Mouse (Mus musculus) testis, adult 2 months (tissue): ENCODE measurements around the gene Map3k10. TPM values are rescaled to one million over a fixed set of nuclear protein-coding genes. Genes with fewer than 3 reads are reported as not detected.

Experiments used
- H3K27ac ChIP-seq: fragments of 200-500 bp; 2 replicates; pipeline ENCODE4 v1.5.1; 2012; ENCODE audit warnings: low read depth, low read length; ENCODE audit not compliant: control insufficient read depth, insufficient read depth
- H3K27me3 ChIP-seq: fragments of 200-500 bp; 2 replicates; pipeline ENCODE4 v1.6.1; 2012; ENCODE audit warnings: mild to moderate bottlenecking, low read length, moderate library complexity; ENCODE audit not compliant: control insufficient read depth, insufficient read depth
- H3K36me3 ChIP-seq: fragments of 200-500 bp; 2 replicates; pipeline ENCODE4 v1.6.1; 2012; ENCODE audit warnings: mild to moderate bottlenecking, low read length; ENCODE audit not compliant: control insufficient read depth, insufficient read depth
- H3K4me1 ChIP-seq: fragments of 200-500 bp; 2 replicates; pipeline ENCODE4 v1.6.1; 2012; ENCODE audit warnings: low read length; ENCODE audit not compliant: control insufficient read depth, insufficient read depth
- H3K4me3 ChIP-seq: fragments of 200-500 bp; 2 replicates; pipeline ENCODE4 v1.5.1; 2012; ENCODE audit warnings: low read depth, mild to moderate bottlenecking, low read length, moderate library complexity, mixed read lengths; ENCODE audit not compliant: control insufficient read depth
- CTCF ChIP-seq: fragments of 200-500 bp; IDR thresholded peaks from 2 replicates; pipeline ENCODE4 v1.5.1; 2012; ENCODE audit warnings: low read depth, mild to moderate bottlenecking, inconsistent platforms, low read length, moderate library complexity; ENCODE audit not compliant: control insufficient read depth, insufficient read depth, insufficient replicate concordance
- POLR2A ChIP-seq: fragments of 200-500 bp; IDR thresholded peaks from 2 replicates; pipeline ENCODE4 v1.6.1; 2012; ENCODE audit warnings: low read depth, mild to moderate bottlenecking, inconsistent platforms, low read length, moderate library complexity; ENCODE audit not compliant: control insufficient read depth
- polyA plus RNA-seq: library from polyadenylated mRNA; depleted of rRNA; stranded (reverse); fragments of >200 nt; gene quantifications from 2 replicates; pipeline ENCODE4 v1.2.3, GENCODE M21; 2012; rRNA removed

The Map3k10 gene
- polyA plus RNA-seq: 26.6 and 33.7 TPM in 2 replicates

DNA sequence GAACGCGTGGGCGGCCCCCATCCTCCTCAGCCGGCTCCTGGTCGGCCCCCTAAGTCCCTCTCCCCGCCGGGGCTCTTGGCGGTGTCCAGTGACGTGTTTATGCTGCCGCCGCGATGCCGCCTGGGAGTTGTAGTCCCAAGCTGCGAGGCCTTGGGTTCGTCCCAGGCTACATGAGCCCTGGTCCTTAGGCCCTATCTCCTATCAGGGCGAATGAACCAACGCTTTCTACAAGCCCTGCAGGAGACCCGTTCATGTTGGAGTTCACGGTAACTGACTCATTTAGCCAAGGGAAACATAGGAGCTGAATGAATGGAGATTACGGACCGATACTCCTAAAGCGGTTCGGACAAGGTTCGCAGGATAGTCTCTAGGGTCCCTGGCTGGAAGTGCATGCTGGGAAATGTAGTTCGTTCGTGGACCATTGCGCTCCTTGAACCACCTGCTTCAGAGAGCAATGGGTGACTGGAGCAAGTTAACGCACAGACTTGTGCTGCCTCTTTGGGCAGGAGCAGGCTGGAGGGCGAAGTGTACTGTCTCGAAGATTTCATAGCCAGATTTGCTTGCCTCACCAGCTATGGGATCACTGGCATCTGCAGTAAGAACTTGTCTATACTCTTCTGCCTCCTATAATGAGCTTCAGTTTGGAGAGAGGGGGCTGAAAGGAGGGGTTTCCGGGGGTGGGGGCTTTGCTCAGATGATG is at the start of gene Map3k10:
Gene Map3k10, minus strand, starts transcription at position 77 of the 700 bp plus-strand sequence.
- H3K27me3 ChIP-seq: no peaks in the 10 kb centered on the region
- H3K27ac ChIP-seq: peak within 1 kb of the TSS; percentile 90

DNA sequence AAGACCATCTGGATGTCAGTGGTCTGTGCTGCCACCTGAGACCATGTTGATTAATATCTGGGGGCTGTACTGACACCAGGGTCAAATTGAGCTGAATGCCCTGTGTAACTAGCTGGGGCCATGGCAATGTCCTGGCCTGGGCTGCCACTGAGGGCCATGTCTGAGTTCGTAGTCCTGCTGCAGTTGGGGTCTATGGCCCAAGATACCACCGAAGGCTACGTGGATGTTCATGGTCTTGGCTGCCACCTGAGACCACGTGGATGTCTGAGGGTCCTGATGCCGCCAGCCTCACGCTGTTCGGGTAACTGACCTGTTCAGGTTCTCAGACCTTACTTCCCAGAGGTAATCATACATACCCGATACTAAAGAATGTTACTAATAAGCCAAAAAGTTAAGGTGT is 47.6 kb upstream of the Map3k10 start:
- TF ChIP-seq CTCF: no peak
- no peak for TF ChIP-seq POLR2A
- no peaks in the 10 kb centered on the region for H3K36me3 ChIP-seq
- no peak overlapping the region for H3K27ac ChIP-seq

More for the DNA sequence above, at the start of gene Map3k10:
- TF ChIP-seq CTCF: no peak
- TF ChIP-seq POLR2A: peak; percentile 57
- Histone ChIP-seq H3K4me1 (peaks cover 10% of the 10 kb centered on the region), H3K36me3 (no peaks in the 10 kb centered on the region), H3K4me3 (peak within 1 kb of the TSS; percentile 89)

DNA sequence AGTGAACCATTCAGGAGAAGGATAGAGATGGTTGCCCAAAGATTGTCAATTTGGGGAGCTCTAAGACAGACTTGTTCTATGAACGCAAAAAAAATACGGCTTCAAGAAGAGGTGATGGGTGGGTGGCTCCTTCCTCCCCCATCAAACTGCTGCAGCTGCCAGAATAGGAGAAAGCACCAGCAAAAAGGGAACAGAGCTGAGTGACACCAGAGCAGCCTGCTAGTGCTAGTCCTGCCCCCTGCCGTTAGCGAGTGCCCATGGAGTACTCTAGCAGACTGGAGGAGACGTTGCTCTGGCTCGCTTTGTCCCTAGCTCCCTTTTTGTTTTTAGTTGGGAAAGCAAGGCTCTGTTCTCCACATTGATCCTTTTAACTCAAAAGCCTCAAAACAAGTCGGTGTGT is 36.0 kb upstream of the Map3k10 start:
- no peaks in the 10 kb centered on the region for H3K27me3 ChIP-seq
- no peak overlapping the region for H3K27ac ChIP-seq
- no peaks in the 10 kb centered on the region for H3K36me3 ChIP-seq
- no peak overlapping the region for H3K4me3 ChIP-seq
- TF ChIP-seq CTCF: no peak
- no peak for TF ChIP-seq POLR2A
- H3K4me1 ChIP-seq: no peaks in the 10 kb centered on the region

More for the DNA sequence above, 47.6 kb upstream of the Map3k10 start:
- H3K4me1 ChIP-seq: no peaks in the 10 kb centered on the region
- no peaks in the 10 kb centered on the region for H3K27me3 ChIP-seq
- no peak overlapping the region for H3K4me3 ChIP-seq

DNA sequence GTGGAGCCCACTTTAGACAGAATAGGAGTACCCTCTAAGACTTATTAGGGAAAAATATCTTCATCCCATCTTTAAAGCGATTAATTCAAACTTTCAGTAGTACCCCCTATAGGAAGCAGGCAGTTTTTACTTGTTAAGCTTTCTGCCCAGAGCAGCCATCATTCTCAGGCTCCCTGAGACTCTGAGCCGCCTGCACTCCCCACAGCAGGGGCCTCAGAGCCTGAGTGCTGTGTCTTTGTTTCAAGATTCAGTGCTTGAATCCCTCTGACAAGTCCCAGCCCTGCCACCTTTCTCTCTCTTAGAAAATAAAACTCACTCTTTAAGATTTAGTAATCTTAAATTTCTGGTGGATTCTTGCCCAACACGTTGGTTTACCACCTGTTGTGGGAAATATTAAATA is 22.3 kb upstream of the Map3k10 start:
- TF ChIP-seq POLR2A: no peak
- no peak for TF ChIP-seq CTCF
- H3K27me3 ChIP-seq: no peaks in the 10 kb centered on the region
- no peak overlapping the region for H3K27ac ChIP-seq
- H3K36me3 ChIP-seq: no peaks in the 10 kb centered on the region
- H3K4me1 ChIP-seq: no peaks in the 10 kb centered on the region
- H3K4me3 ChIP-seq: no peak overlapping the region

DNA sequence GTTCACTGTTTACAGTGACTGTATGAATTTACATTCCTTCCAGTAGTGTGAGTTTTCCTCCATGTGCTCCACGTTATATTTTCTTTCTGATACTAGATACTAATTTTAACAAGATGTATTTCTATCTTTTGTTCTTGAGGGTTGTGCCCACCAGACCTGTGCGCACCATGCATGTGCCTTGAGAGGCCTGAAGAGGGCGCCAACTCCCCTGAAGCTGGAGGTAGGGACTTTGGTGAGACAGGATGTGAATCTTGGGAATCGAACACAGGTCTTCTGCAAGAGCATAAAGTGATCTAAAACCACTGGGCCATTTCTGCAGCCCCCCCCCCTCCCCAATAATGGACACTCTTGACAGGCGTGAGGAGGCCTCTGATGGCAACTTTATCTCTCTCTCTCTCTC is 16.7 kb upstream of the Map3k10 start:
- no peak for TF ChIP-seq POLR2A
- TF ChIP-seq CTCF: peak; percentile 71; the same call in 1 of the 2 replicates
- Histone ChIP-seq H3K27me3 (no peaks in the 10 kb centered on the region), H3K27ac (no peak overlapping the region), H3K4me3 (no peak overlapping the region), H3K36me3 (no peaks in the 10 kb centered on the region), H3K4me1 (peaks cover 12% of the 10 kb centered on the region)

DNA sequence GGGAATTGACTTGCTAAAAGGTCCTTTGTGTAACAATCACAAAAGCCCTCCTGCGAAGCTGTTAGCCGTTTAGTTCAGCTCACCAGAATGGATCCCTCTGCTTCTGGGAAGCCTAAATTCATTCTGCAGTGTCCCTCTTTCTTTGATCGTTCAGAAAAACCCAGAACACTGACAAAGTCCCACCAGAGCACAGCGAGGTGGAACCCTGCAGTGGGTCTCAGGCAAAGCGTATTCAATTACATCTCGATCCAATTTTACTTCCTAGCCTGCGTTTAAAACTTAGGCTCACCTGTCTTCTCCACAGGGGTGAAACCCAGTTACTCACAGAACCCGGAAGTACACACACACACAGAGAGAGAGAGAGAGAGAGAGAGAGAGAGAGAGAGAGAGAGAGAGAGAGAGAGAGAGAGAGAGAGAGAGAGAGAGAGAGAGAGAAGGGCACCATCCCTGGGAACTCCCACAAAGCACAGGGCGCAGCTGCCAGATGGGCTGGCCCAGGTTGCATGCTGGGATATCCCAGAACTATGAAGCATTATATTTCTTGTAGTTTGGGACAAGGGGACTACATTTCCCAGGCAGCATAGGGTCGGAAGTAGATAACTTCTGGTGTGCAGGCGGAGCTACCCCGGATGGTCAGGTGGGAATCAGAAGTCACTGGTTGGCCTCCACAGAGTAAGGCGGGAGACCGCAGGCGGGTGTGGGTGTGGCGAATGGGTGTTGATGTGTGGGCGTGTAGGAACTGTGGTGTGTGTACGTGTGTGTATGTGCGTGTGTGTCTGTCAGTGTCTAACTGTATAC is 14.6 kb upstream of the Map3k10 start, which contains the start of gene Zfp607b:
Gene Zfp607b, plus strand, starts transcription at position 526 of the 798 bp plus-strand sequence.
- peak within 1 kb of the TSS; percentile 85 for H3K4me3 ChIP-seq
- no peaks in the 10 kb centered on the region for H3K36me3 ChIP-seq
- peaks cover 12% of the 10 kb centered on the region for H3K4me1 ChIP-seq
- H3K27me3 ChIP-seq: no peaks in the 10 kb centered on the region
- peak within 1 kb of the TSS; percentile 22 for H3K27ac ChIP-seq
- TF ChIP-seq CTCF: no peak
- TF ChIP-seq POLR2A: peak; percentile 54; the same call in 1 of the 2 replicates

DNA sequence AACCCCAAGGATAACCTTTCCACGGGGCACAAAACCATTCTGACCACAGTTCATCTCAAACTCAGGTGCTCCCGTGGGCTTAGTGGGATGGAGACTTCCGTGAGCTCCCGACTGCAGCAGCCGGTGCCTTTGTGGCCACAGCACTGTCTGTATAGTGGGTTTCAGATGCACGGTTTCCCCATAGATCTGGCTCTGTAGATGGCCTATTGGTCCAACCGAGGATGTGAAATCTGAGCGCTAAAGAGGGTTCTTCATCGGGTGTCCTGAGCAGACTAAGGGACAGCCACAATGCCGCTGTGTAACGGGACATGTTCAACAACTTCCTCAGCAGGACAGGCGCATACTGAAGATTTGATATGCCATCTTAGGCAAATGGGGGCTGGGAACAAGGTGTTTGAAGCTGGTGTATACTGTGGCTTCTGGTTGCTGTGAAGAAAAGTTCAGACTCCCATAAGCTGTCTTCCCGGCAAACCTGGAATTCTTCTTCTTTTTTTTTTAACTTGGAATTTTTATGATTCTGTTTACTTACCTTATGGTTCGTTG is 13.9 kb upstream of the Map3k10 start:
- H3K27me3 ChIP-seq: no peaks in the 10 kb centered on the region
- H3K36me3 ChIP-seq: no peaks in the 10 kb centered on the region
- H3K27ac ChIP-seq: no peak overlapping the region
- no peak for TF ChIP-seq CTCF
- no peak for TF ChIP-seq POLR2A
- H3K4me1 ChIP-seq: peaks cover 12% of the 10 kb centered on the region
- no peak overlapping the region for H3K4me3 ChIP-seq
